Mouse (Mus musculus): Measurements from ENCODE around the gene Rbmx.

Gene Rbmx

GRCm38 (mm10) chrX:57392367-57393246 lies at the start of gene Rbmx:
Gene Rbmx, minus strand, starts transcription at chrX:57393036.
- DNase-seq (ENCODE audit: extremely low read depth, low read depth, low spot score), result peak; percentile 64

GRCm38 (mm10) chrX:57433897-57434296 lies 41.1 kb upstream of the Rbmx start:
- DNase-seq (ENCODE audit: extremely low read depth, low read depth, low spot score), result no peak

- DNase-seq (ENCODE audit: extremely low read depth, low read depth, low spot score), result no peak
Observed at GRCm38 (mm10) chrX:57431610-57432009, 38.8 kb upstream of the Rbmx start.

GRCm38 (mm10) chrX:57408769-57409168 lies 15.9 kb upstream of the Rbmx start, which contains the start of gene Gm364:
Gene Gm364, plus strand, starts transcription at chrX:57409154.
- no peak for DNase-seq (ENCODE audit: extremely low read depth, low read depth, low spot score)

GRCm38 (mm10) chrX:57403651-57404050 lies 10.8 kb upstream of the Rbmx start:
- DNase-seq (ENCODE audit: extremely low read depth, low read depth, low spot score), result no peak

- DNase-seq (ENCODE audit: extremely low read depth, low read depth, low spot score), result no peak
Observed at GRCm38 (mm10) chrX:57401388-57401787, 8.6 kb upstream of the Rbmx start.

- DNase-seq (ENCODE audit: extremely low read depth, low read depth, low spot score), result no peak
Observed at GRCm38 (mm10) chrX:57393412-57393811, 576 bp upstream of the Rbmx start.

- DNase-seq (ENCODE audit: extremely low read depth, low read depth, low spot score), result no peak
Observed at GRCm38 (mm10) chrX:57380915-57381314, 11.9 kb downstream of the Rbmx start.

GRCm38 (mm10) chrX:57378579-57378978 lies 14.3 kb downstream of the Rbmx start:
- DNase-seq (ENCODE audit: extremely low read depth, low read depth, low spot score), result no peak

GRCm38 (mm10) chrX:57377096-57377495 lies 15.7 kb downstream of the Rbmx start:
- no peak for DNase-seq (ENCODE audit: extremely low read depth, low read depth, low spot score)

GRCm38 (mm10) chrX:57374029-57374428 lies 18.8 kb downstream of the Rbmx start:
- no peak for DNase-seq (ENCODE audit: extremely low read depth, low read depth, low spot score)

- no peak for DNase-seq (ENCODE audit: extremely low read depth, low read depth, low spot score)
Observed at GRCm38 (mm10) chrX:57373543-57373942, 19.3 kb downstream of the Rbmx start.

- DNase-seq (ENCODE audit: extremely low read depth, low read depth, low spot score), result no peak
Observed at GRCm38 (mm10) chrX:57372965-57373364, 19.9 kb downstream of the Rbmx start.

- DNase-seq (ENCODE audit: extremely low read depth, low read depth, low spot score), result no peak
Observed at GRCm38 (mm10) chrX:57364891-57365569, 27.8 kb downstream of the Rbmx start.

- DNase-seq (ENCODE audit: extremely low read depth, low read depth, low spot score), result no peak
Observed at GRCm38 (mm10) chrX:57359316-57359715, 33.5 kb downstream of the Rbmx start.

GRCm38 (mm10) chrX:57339220-57339619 lies 53.6 kb downstream of the Rbmx start:
- no peak for DNase-seq (ENCODE audit: extremely low read depth, low read depth, low spot score)

- DNase-seq (ENCODE audit: extremely low read depth, low read depth, low spot score), result no peak
Observed at GRCm38 (mm10) chrX:57338371-57339211, 54.2 kb downstream of the Rbmx start, which contains the start of gene Arhgef6. Gene Arhgef6, minus strand, starts transcription at chrX:57338729.

- no peak for DNase-seq (ENCODE audit: extremely low read depth, low read depth, low spot score)
Observed at GRCm38 (mm10) chrX:57337582-57337981, 55.3 kb downstream of the Rbmx start.

GRCm38 (mm10) chrX:57336958-57337357 lies 55.9 kb downstream of the Rbmx start:
- no peak for DNase-seq (ENCODE audit: extremely low read depth, low read depth, low spot score)

- DNase-seq (ENCODE audit: extremely low read depth, low read depth, low spot score), result no peak
Observed at GRCm38 (mm10) chrX:57335313-57335712, 57.5 kb downstream of the Rbmx start.
